Mouse (Mus musculus) splenic B cell, adult 2 months (primary cell): ENCODE results near the gene Cc2d2b.

Experiments
- DNase-seq: peaks from one replicate; pipeline ENCODE4 v3.0.0-alpha.2; 2011; ENCODE audit warnings: low read depth, low spot score
- H3K27me3 ChIP-seq: 2 replicates; pipeline ENCODE4 v1.6.1; 2012; ENCODE audit warnings: mild to moderate bottlenecking, low read length, moderate library complexity, mixed read lengths; ENCODE audit not compliant: control insufficient read depth, poor library complexity, insufficient read depth, severe bottlenecking
- H3K36me3 ChIP-seq: 2 replicates; pipeline ENCODE4 v1.6.1; 2012; ENCODE audit warnings: mild to moderate bottlenecking, low read length, moderate library complexity, mixed read lengths; ENCODE audit not compliant: control insufficient read depth, poor library complexity, insufficient read depth, severe bottlenecking

The Cc2d2b gene

DNA sequence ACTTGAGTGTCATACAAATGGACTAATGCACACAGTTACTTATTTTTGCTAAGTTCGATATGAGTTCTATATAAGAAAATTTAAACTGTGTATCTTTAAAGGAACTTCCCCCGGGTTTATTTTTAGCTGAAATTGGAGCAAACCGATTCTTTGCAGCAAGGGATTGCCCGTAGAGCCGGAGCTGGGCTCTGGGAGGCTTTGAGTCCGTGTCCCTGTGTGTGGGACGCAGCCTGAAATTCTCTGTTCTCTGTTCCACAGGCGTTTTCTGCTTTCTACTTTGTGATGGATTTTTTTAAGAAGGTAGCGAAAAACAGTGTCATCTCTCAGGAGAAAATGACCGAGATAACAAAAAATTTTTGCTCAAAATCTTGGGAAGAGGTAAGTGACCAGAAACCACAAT lies 15.1 kb upstream of the Cc2d2b start:
- DNase-seq, result no peak
- peaks cover 2% of the 10 kb centered on the region; the same call in 1 of the 2 replicates for H3K36me3 ChIP-seq
- no peaks in the 10 kb centered on the region for H3K27me3 ChIP-seq

DNA sequence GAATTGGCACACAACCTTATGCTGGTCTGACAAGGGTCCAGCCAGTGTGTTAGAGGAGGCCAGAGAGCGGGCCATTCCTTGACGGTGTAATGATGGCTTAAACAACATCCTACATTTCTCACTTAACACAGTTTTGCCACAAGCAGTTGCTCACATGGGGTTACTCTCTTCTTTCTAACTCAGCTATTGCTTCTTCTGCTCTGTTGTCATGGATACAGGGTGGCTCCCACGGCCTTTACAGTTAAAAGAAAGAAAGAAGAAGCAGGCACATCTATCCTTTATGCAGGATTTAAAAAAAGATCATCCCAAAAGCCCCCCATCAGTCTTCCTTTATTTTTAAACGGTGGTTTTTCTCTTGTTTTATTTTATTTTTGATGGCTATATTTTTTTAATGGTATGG lies 14.7 kb upstream of the Cc2d2b start:
- no peaks in the 10 kb centered on the region for H3K27me3 ChIP-seq
- no peak for DNase-seq

DNA sequence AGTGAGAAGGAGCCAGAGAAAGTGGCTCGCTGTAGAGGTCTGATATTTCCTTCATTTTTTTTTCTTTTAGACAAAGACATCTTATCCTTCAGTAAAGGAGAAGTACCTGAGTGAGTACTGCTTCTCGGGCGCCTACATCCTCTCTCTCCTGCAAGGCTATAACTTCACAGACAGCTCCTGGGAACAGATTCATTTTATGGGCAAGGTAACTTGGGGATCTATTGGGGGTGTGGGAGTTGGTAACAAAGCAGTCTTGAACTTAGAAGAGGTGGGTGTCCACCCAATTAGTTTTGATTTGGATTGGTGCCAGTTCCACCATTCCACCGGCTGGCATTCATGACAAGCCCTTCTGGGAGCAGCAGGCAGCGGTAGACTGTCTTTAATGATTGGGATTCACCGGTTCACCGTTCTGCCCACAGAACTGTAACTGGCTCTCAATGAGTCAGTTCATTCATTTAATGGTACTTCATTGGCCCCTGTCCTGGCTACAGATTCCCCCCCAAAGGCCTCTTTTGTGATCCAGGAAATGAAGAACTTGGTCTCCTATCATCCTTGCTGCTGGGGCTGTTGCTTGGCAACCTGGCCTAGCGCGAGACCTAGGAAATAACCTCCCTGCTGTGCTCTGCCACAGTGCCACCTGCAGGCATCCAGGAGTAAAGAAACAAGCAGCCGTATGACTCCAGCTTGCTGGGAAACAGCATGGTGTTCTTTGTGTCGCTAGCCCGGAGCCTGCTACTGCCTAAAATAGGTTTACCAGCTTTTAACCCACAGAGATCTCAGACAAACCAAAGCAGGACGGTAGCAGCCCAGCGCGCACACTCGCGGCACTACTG lies 11.7 kb upstream of the Cc2d2b start:
- peaks cover 2% of the 10 kb centered on the region; the same call in 1 of the 2 replicates for H3K36me3 ChIP-seq
- DNase-seq, result peak; percentile 74
- no peaks in the 10 kb centered on the region for H3K27me3 ChIP-seq

More for the DNA sequence above, 14.7 kb upstream of the Cc2d2b start:
- H3K36me3 ChIP-seq, result peaks cover 2% of the 10 kb centered on the region; the same call in 1 of the 2 replicates

DNA sequence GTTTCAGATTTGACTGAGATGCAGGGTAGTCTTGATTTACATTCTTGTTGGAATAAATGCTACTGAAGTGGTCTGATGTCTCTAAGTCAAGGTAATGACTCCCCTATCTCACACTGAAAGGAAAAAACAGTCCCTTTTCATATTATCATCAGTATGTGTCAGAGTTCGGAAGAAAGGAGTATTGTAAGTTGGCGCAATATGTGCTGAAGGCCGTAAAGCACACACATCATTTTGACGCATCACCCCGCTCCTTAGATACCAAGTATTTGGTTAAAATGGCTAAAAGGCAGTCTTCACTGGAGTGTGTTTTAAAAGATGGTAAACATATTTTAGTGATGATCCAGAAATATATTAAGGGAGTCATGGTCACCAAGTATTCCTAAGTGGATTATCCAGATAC lies 10.9 kb upstream of the Cc2d2b start:
- peaks cover 2% of the 10 kb centered on the region; the same call in 1 of the 2 replicates for H3K36me3 ChIP-seq
- DNase-seq, result no peak

DNA sequence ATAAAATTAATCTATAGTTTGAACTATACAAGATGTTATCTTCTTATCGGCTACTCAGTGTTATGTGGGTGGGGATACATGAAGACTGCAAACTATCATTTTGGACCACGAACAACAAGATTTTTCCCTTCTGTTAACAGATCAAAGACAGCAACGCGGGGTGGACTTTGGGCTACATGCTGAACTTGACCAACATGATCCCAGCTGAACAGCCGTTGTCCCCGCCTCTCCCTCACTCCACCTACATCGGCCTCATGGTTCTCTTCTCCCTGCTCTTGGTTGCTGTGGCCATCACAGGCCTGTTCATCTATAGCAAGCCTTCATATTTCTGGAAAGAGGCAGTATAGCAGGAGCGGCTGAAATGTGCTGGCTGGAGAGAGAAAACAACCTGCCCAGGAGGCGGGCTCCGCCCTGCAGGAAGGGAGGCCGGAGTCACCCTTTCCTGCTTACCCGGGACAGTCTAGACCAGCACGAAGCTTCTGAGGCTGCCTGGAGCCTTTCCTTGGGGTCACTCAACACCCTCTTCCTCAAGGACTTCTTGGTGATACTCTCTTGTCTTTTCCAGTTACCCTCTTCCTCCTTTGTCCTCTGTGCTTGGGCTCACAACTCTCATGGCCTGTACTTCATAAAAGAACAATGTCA lies 9.7 kb upstream of the Cc2d2b start:
- Histone ChIP-seq H3K36me3 (peaks cover 2% of the 10 kb centered on the region; the same call in 1 of the 2 replicates), H3K27me3 (no peaks in the 10 kb centered on the region)
- DNase-seq, result no peak

More for the DNA sequence above, 10.9 kb upstream of the Cc2d2b start:
- H3K27me3 ChIP-seq, result no peaks in the 10 kb centered on the region

- no peak for DNase-seq
- H3K36me3 ChIP-seq, result no peaks in the 10 kb centered on the region
- H3K27me3 ChIP-seq, result no peaks in the 10 kb centered on the region
Observed at GRCm38 (mm10) chr19:40746603-40747002, 1.9 kb upstream of the Cc2d2b start.

DNA sequence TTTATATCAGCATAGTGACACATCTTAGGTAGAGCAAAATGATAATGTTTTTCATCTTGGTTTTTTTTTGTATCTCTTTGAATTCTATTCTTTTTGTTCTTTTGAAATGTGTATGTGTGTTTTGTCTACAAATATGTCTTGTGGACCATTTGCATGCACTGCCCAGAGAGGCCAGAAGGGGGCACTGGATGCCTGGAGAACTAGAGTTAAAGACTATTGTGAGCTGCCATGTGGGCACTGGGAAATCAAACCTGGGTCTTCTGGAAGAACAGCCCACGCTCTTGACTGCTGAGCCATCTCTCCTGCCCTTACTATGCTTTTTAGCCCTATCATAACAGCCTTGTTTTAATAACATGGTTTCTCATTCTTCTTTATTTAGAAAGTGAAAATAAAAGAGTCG lies 5.8 kb downstream of the Cc2d2b start:
- peak; percentile 88 for DNase-seq
- no peaks in the 10 kb centered on the region for H3K36me3 ChIP-seq
- no peaks in the 10 kb centered on the region for H3K27me3 ChIP-seq

- Histone ChIP-seq H3K36me3 (no peaks in the 10 kb centered on the region), H3K27me3 (no peaks in the 10 kb centered on the region)
- DNase-seq, result no peak
Observed at GRCm38 (mm10) chr19:40760071-40760470, 11.5 kb downstream of the Cc2d2b start.

DNA sequence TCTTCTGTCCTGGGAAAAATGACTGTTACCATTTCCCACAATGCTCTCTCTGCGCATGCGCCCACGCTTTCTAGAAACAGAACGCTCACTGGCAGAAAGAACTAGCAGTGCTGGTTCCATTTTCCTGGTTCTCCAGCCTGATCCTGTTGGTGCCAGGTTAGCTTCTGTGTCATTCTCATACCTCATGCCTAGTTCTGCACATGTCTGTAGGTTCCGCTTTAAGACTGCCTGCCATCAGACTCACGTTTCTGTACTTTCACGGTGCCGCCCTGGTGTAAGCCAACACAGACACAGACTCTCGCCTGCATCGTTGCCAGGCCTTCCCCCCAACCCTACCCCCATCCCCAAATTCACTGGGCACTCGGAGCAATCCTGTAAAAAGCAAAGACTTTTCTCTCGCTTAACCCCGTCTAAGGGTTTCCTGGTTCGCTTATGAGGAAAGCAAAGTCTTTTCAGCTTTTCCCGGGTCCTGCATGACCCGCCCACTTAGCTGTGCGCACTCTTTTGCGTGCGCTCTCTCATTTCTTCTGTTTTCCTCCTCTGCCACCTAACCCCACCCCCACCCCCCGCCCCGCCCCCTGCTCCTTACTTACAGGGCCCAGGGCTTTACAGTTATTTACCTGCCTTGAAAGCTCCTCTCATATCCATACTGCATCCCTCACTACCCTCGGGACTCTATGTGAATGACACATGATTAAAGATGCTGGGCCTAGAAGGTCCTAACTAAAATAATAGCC lies 13.6 kb downstream of the Cc2d2b start:
- DNase-seq, result peak; percentile 53

DNA sequence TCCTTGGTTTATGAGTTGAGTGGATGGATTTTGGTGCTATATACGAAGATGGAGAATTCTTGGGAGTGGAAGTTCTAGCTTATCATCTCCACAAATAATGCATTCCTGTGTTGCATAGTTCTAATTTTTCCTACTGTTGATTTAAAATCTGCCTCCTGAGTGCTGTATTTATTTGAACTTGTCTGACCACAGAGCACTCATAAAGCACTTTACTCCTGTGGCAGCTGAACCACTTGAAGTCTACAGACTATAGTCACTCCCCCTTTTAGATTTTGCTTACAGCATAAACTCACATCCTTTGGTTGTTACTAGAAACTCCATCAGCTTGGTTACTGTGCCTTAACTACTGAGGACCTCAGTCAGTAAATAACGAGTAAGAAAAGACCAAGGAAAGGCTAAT lies 18.6 kb downstream of the Cc2d2b start:
- Histone ChIP-seq H3K36me3 (no peaks in the 10 kb centered on the region), H3K27me3 (no peaks in the 10 kb centered on the region)
- DNase-seq, result no peak

More for the DNA sequence above, 13.6 kb downstream of the Cc2d2b start:
- Histone ChIP-seq H3K27me3 (no peaks in the 10 kb centered on the region), H3K36me3 (no peaks in the 10 kb centered on the region)

GRCm38 (mm10) chr19:40769341-40769770 lies 20.8 kb downstream of the Cc2d2b start:
- no peak for DNase-seq

GRCm38 (mm10) chr19:40788004-40788714 lies 39.6 kb downstream of the Cc2d2b start:
- Histone ChIP-seq H3K27me3 (no peaks in the 10 kb centered on the region), H3K36me3 (no peaks in the 10 kb centered on the region)
- DNase-seq, result no peak

More at GRCm38 (mm10) chr19:40769341-40769770, 20.8 kb downstream of the Cc2d2b start:
- no peaks in the 10 kb centered on the region for H3K27me3 ChIP-seq
- no peaks in the 10 kb centered on the region for H3K36me3 ChIP-seq

GRCm38 (mm10) chr19:40788715-40789084 lies 40.1 kb downstream of the Cc2d2b start:
- H3K27me3 ChIP-seq, result no peaks in the 10 kb centered on the region
- DNase-seq, result peak; percentile 10
- no peaks in the 10 kb centered on the region for H3K36me3 ChIP-seq

DNA sequence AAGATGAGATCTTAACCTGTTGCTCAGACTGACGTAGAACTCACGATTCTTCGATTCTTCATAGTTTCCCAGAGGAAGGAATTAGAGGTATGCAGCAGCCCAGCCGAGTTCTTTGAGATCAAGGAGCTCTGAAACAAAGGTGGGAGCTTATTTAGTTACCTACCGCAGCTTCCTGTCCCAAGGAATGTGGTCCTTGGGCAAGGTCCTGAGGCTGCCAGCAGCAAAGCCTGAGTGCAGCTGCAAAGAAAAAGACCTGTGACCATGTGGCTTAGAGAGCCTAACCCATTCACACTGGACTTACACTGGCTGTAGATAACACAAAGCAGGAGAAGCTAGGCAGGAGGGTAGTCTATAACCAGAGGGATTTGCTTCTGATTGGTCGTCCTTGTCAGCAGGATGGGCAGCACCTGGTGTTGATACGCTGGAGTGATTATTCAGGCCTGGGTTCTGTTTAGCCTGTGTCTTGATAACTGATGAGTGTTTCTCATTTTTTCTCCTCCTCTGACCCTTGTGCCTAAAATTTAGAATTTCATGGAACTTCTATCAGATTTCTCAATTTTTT lies 56.7 kb downstream of the Cc2d2b start:
- no peak for DNase-seq
- Histone ChIP-seq H3K27me3 (no peaks in the 10 kb centered on the region), H3K36me3 (no peaks in the 10 kb centered on the region)
